Mouse (Mus musculus) cortical plate, adult 2 months (tissue): ENCODE results near the gene Cnot2.

Experiments
- CTCF ChIP-seq: fragments of 200-500 bp; IDR thresholded peaks from 2 replicates; pipeline ENCODE4 v1.5.1; 2011; ENCODE audit warnings: mild to moderate bottlenecking, control low read depth, low read length; ENCODE audit not compliant: insufficient read depth; ENCODE audit errors: extremely low read depth
- POLR2A ChIP-seq: fragments of 200-500 bp; IDR thresholded peaks from 2 replicates; pipeline ENCODE4 v1.6.1; 2011; ENCODE audit warnings: mild to moderate bottlenecking, low read length, control low read depth; ENCODE audit not compliant: insufficient read depth; ENCODE audit errors: extremely low read depth

DNA sequence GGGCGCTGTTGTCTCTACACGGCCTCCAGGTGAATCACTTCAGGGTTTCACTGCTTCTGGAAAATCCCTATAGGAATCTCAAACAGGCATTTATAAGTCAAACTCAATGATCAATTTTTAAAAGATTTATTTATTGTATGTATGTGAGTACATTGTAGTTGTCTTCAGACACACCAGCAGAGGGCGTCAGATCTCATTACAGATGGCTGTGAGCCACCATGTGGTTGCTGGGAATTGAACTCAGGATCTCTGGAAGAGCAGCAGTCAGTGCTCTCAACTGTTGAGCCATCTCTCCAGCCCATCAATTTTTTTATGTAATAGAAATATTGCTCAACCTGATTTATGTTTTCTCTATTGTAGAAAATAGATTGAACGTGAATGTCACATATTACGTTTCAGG lies 100.3 kb downstream of the Cnot2 start:
- TF ChIP-seq CTCF (no peak), POLR2A (no peak)
